Mouse (Mus musculus): ENCODE results near the gene Nrxn3.

Gene Nrxn3

DNA sequence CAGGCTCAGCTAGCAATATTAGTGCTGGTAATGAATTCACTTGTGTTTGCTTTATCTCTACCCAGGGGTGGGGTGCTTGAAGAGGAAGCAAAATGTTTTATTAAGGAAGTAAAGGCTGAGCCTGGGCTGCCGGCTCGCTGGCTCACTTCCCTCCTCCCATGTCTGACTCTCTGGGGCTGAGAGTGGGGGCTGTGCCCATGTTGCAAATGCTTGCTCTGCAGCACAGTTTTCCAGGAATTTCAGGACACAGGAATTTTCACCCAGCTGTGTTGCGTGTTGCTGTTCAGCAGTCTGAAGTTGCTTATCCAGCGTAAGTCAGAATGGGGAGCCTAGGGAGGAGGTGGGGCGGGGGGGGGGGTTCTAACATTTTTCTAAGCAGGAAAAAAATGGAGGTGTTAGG is 89.5 kb downstream of the Nrxn3 start:
- DNase-seq (ENCODE audit: low spot score in 2 of 2): no peak

DNA sequence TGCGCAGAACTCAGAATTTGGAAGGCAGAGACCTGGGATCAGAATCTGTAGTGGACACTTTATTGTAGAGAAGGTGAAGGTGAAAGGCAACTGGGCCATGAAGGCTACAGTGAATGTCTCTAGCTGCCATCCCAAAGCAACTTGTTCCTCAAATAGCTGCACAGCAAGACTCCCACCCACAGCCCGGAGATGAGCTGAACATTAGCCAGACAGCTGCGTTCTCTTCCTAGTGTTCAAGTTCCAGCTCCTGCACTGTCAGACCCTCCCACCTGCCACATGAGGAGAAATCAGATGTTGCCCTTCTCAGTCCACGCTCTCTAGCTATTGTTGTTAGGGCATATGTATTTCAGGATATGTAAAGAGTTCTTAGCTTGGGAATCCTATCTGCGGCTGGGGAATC is 94.2 kb downstream of the Nrxn3 start:
- no peak for DNase-seq (ENCODE audit: low spot score in 2 of 2)

DNA sequence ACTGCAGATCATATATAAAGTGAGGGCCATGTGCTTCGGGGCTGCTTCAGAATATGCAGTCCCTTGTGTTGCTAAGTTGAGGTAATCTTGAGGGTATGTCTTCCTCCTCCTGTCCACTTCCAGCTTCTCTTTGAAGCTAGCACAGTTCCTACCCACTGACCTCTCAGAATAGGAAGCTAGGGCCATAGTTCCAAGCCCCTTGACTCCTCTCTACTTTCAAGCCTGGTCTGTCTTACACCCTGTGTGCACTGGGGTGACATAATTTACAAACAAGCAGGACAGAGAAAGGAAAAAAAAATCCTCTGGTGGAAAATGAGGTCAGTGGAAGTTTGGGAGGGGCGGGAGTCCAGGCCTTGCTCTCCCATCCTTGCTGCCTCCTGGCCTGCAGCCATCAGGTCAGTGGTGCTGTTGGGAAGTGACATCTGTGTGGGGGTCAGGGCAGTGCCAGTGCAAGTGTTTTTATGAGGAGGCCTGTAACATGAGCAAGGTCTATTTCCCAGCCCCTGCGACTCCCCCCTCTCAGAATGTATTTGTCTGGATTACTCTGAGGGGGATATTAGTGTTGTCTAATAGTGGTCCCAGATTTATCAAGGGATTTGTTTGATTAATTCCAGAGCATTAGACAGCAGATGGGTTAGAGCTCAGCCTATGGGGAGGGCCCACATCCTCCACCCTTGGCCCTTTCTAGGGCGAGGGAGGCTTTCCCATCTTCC is 96.1 kb downstream of the Nrxn3 start:
- DNase-seq (ENCODE audit: low spot score in 2 of 2): peak in 1 of 2 experiments; percentile 61

DNA sequence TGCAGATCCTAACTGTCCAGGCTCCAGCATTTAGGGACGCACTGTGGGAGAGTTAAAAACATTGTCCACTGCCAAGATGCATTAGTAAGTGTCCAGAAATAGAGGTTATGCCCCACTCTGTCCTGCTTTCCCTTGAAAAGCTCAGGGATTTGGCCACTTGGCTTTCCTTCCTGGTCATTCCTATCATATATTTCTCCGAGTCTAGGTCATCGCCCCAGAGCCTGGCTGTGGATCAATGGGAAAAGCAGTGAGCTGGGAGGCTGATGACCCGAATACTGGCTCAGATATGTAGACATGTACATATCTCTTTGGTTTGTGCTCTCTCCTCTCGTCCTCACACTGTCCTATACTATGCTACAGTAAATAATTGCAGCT is 96.6 kb downstream of the Nrxn3 start:
- no peak for DNase-seq (ENCODE audit: low spot score in 2 of 2)

DNA sequence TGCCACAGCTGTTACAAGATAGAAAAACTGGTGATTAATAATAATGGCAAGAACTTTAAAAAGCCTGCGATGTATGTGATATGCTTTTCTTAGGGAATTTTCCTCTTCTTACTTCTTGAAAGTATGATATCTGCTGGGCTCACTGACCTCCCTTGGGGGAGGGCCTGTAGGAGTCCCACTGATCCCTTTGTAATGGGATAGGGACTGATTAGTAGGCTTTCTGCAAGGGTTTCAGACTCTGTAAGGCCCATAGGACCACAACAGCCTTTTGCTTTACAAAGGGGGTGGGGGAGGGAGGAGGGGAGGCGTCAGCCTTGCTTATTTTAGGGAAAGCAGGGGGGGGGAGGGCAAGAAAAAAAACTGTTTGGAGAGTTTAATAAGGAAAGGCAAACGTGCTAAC is 97.5 kb downstream of the Nrxn3 start:
- no peak for DNase-seq (ENCODE audit: low spot score in 2 of 2)

DNA sequence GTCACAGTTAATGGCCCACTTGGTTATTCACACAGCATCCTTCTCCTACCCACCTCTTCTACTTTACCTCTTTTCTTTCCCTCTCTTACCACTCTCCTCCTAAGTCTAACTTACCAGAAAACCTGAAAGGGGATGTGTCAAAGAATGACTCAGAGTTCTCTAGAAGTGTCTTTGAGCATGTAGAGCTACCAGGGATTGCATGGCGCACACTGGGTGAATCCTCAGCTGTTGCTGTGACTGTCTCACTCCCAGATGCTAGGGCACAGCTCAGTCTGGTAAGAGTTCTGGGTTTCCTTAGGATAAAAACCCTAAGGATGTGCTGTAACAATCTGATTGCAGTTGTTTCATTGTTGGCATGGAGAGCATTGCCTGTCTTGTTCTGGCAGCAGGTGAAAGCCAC is 108.2 kb downstream of the Nrxn3 start:
- DNase-seq (ENCODE audit: low spot score in 2 of 2): no peak

DNA sequence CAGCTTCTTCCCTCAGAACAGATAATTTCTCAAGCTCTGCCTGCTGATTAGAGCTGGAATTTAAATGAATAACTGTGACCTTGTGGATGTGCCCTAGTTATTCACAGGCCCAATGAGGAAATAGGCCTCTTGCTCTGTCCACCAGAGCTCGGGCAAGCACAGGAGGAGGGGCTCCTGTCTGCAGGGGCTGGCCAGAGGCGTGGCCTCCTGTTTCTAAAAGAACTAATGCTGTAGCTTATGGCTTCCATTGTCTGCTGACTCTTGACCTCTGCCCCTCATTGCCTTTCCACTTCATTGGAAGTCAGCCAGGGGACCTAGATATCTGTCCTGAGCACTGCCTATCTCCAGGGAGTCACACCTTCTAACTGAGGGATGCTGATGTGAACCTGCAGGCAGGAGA is 113.1 kb downstream of the Nrxn3 start:
- no peak for DNase-seq (ENCODE audit: low spot score in 2 of 2)

DNA sequence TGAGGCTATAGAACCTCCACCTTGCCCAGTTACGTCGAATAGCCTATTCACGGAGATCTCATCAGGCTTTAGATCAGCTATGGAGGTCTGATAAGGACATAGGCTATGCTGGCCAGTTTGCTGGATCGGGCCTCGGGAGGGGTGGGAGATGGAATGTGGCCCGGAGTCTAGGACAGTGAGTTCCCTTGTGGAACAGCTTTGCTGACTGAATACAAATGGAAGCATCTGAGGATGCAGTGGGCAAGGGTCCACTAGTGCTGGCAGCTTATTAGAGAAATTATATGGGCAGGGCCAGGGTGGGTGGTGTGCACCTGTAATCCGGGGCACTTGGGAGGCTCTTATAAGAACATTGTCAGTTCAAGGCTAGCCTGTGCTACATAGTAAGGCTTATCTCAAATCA is 117.0 kb downstream of the Nrxn3 start:
- no peak for DNase-seq (ENCODE audit: low spot score in 2 of 2)

DNA sequence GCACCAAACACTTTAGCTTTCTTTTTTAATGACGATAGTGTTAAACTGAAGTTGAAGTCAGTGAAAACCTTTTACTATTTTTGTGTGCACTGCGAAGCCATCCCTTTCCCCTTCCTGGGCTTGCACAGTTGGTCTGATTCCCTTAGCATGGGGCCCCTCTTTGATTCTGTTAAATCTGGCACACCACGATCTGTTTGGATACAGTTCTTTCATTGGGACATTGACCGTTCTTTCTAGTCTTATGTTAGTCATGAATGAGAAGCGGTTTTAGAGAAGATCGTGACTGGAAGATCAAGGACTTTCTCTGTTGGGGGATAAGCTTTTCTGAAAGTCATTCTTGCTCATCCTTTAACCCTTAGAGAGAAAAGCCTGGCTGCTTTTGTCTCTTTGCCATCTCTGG is 118.7 kb downstream of the Nrxn3 start:
- no peak for DNase-seq (ENCODE audit: low spot score in 2 of 2)

DNA sequence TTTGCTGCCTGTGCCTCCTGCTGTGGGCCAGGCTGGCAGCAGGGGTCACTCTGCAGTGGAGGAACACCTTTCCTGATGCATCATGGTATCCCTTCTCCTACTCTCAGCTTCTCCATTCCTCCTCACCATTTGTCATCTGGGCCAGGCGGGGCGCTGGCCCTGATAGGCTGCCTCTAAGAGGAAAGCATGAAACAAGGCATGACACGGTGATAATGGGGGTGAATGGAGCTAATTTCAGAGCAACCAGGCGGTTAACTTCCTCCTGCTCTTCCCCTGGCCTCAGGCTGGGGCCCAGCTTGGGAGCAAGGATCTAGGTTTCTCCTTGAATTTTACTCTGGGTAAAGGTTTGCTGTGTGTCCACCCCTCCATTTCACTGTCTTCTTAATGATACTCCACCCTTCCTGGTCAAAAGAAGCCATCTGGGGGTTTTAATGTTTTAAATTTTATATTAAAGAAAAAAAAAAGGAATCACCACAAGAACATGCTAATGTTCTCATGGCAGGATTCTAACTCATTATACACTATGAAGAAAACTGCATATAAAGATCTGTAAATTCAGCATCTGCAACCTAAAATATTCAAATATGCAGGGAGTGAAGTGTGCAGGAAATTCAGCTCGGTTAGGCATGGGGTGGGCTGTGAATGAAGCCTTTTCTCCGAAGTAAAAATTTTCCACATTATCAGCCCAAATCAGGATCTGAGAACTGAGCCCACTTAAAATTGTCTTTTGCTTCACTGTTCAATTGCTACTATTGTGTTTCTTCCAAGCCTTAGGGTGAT is 127.9 kb downstream of the Nrxn3 start:
- DNase-seq (ENCODE audit: low spot score in 2 of 2): no peak

DNA sequence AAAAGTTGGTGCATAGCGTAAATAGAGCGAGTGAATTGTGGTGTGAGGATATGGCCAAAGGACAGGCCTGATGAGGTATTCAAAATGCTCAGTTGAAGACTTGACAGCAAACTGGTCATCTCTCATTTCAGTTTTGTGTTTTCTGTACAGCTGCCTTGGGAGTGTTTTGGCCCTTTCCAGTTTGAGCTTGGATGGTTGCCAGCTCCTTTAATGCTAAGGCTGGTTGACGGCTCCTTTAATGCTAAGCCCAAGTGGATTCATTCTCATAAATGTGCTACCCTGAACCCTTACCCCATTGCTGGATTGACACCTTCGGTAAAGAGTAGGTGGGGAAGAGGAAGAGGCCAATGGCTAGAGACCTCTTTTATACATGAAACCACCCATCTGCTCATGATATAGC is 131.4 kb downstream of the Nrxn3 start:
- DNase-seq (ENCODE audit: low spot score in 2 of 2): no peak

DNA sequence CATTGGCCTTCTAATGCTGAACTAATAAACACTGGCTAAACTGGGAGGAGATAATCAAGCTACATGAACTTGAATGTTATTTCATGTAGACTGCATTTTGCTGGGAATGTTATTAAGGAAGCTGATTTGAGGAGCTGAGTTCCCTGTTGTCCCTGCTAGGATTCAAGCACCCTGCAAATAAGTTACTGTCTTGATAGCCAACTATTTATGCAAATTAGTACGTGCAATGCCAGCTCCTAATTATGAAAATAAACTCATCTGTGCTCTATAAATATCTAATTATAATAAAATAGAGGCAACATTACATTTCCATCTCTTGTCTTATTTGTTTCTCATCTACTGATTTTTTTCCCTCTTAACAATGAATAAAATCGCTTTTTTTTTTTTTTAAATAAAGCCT is 135.0 kb downstream of the Nrxn3 start:
- DNase-seq (ENCODE audit: low spot score in 2 of 2): no peak

DNA sequence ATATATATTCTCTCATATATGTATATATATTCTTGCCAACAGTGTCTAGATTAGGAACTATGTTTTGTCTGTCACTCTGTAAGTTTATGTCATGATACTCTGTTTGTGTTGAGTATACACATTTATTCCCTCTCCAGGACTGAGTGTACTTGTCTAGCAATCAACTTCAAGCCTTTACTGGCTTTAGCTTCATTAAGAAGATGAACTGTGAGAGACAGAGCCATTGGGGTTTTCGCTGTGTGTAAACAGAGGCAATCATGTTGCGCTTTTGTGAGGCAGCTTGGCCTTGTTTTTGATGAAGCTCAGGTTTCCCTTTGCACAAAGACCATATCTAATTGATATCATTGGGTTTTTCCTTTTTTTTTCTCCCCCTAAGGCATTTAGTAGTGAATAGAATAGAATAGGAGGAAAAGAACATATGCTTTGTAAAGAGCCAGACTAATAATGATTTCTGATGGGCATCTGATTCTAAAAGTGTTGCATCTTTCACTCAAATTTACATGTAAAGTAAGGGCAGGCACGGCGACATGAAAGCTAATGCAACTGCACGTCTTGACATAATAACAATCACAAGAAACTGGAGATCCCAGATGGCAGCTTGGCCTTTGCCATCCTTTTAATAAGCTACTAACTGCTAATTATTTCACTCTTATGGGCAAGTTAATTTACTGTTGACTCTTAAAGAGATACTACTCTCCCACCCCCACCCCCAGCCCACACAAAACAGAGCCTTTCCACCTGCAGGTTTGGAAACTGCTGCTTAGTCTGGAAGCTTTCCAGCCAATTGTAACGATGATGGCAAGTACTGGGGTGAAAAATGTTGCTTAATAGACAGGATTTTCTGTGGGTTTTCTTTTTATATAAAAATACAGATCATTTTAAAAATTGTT is 137.0 kb downstream of the Nrxn3 start:
- no peak for DNase-seq (ENCODE audit: low spot score in 2 of 2)

DNA sequence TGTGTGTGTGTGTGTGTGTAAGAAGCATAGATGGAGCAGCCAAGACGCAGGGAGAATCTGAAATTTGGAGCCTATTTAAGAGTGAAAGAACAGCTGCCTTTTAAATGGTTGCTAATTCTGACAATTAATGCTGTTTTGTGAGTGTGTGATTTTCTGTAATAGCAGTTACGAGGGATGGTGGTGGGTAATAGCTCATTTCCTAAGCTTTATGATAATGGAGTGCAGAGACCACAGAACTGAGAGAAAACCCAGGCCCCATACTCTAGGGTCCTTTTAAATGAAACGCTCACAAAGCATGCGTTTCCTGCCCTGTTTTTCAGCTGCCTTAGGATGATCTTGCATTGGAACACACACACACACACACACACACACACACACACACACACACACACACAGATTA is 137.7 kb downstream of the Nrxn3 start:
- DNase-seq (ENCODE audit: low spot score in 2 of 2): no peak

DNA sequence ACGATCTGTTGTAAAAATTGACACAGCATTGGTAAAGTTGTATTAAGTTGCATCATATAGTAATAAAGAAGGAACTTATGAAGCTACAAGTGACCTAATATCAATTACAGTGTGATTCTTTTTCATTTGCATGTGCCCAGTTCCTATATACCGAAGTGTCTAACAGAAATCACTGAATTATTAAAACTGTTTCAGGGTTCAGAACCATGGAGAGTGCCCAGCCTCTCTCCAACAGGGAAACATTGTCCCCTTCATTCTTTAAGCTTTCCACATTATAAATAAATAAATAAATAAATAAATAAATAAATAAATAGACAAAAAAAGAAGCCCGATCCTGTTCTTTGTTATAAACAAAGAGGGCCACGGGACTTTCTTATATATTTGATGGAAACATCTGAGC is 140.4 kb downstream of the Nrxn3 start:
- DNase-seq (ENCODE audit: low spot score in 2 of 2): no peak

DNA sequence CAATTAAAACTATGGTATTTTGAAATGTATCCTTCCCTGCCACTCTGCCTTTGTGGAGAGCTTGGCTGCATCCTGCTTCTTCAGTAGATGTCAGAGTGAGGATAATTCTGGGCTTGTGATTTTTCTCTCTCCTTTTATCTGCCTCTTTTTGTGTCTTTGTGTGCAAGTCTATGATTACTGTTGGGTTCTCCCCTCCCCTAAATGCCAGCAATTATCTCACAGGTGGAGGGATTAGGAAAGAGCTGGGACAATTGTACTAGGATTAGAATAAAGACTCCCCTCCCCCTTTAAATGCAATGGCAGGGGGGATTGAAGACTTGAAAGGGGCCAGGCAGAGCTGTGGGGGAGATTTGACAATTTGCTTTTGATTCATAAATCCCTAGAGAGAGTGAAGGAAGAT is 145.6 kb downstream of the Nrxn3 start:
- DNase-seq (ENCODE audit: low spot score in 2 of 2): no peak

DNA sequence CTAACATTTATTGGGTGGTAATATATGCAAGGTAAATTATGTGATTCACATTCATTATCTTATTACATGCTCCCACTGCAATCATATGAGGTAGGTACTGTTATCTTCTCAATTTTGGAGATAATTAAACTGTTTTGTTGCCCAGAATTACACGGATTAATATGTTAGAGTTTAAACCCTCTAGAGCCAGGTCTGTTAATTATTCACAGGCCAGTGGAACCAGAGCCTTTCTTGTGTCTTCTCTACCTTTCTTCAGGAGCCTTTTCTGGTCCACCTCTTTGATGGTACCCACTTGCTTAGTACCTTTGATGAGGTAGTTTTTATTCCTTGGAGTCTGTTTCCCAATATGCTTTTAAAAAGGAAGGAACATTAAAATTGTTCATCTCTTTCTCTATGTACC is 174.7 kb downstream of the Nrxn3 start:
- no peak for DNase-seq (ENCODE audit: low spot score in 2 of 2)

DNA sequence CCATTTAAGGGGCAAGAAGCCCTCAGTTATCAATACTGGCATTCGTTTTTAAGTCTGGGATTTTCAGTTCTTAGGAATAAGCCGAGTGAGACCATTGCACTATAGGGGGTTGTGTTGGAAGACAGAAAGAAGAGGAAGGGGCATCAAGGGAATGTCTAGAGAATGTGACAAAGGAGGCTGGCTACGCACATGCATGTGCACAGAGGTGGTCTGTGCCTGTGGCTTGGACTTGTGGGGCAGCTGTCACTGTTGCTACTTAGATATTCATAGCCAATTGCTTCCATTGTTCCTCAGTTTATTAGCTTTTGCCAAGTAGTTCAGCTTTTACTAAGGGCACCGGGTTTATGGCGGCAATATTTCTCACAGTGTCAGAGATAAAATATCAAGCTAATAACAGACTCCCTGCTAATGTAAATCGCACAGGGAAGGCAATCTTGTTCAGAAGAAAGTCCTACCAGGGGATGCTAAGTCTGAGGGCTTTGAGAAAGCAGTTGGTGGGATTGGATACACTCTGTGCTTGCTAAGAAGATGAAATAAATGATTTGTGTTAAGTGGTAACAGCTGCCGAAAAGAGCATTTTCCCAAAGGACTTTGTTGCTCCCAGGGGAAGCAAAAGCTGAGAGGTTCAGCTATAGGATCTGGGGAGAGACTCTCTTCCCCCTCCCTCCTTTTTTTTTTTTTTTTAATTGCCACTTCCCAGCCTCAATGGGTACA is 177.5 kb downstream of the Nrxn3 start:
- no peak for DNase-seq (ENCODE audit: low spot score in 2 of 2)

DNA sequence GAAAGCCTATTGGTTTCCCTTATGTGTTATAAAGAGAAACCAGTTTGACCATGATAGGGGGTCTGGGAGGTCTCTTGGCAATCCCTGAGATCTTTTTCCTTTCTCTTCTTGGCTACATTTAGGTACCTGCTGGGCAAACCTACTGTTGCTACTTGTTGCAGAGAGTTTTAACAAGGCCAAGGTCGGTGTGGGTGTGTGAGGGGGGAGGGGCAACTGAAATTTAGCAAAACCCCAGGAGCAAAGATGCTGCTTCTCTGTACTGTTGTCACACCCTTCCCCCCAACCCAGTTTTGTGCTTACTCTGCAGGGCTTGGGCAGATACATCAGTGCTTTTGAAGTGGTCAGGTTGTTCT is 178.0 kb downstream of the Nrxn3 start:
- no peak for DNase-seq (ENCODE audit: low spot score in 2 of 2)

DNA sequence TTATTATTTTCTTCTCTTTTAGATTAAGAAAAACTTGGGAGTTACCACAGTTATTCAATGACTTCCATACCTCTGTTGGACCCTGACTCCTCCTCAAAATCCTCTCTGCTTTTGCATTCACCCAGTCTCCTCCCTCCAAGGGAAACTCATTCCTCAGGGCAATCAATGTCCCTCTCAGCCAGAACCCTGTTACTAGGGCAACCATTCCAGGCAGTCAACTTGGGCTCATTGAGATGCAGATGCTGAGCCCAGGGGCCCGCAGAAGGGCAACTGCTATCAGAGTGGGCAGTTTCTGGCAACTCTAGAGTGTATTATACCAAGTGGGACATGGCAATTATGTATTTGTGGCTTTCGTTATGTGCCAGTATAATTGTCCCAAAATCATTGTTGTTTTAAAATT is 188.1 kb downstream of the Nrxn3 start:
- DNase-seq (ENCODE audit: low spot score in 2 of 2): no peak

DNA sequence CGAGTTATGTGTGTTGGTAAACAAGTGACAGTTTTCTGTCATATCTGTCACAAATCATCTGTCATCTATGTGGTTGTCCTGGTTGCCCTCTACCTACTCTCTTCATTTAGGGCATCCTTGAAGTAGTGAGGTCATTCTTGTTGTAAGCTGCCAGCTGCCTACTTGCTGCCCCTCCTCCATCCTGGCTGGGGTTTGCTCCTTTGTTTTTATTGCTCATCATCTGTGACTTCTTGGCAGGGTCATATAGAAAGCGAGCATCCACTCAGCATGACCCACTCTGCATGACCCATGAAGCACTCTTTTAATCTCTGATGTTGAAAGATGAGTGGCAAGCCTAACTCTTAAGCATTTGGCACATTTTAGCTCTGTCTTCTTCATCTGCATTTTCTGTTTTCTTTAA is 194.1 kb downstream of the Nrxn3 start:
- no peak for DNase-seq (ENCODE audit: low spot score in 2 of 2)

DNA sequence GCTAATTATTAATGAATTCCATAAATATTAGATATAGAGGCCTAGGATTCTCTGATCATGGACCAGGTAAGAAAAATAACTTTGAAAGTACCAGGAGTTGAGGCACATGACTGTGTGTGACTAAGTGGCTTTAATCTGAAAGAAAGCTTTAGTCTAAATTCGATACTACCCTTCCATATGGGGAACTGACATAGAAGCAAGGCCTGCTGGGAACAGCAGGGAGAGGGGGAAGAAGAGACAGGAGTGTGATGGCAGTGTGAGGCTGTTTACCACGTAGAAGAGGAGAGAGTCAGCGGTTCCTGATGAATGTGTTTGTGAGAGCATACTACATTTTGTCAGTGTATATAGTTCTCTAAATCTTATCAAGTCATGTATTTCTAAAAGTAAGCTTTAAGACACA is 202.2 kb downstream of the Nrxn3 start:
- no peak for DNase-seq (ENCODE audit: low spot score in 2 of 2)
